Mouse (Mus musculus) liver, embryonic 14.5 days (tissue): ENCODE measurements around the gene Apbb2. TPM values are rescaled to one million over a fixed set of nuclear protein-coding genes. Genes with fewer than 3 reads are reported as not detected.

Source experiments
- ATAC-seq: fragments of 200-750 bp; cut with Nextera tagmentation; 2 replicates; pipeline ENCODE4 v1.8.0; 2017; ENCODE audit warnings: moderate number of reproducible peaks, mild to moderate bottlenecking, moderate library complexity; ENCODE audit not compliant: insufficient read depth
- DNase-seq, 3 experiments: peaks; one replicate each; pipeline ENCODE4 v3.0.0-alpha.2; 2012 to 2013; ENCODE audit warnings: low read depth in 3 of 3, low spot score in 3 of 3
- H3K27ac ChIP-seq: fragments of 300-500 bp; sonication (generic); 2 replicates; pipeline ENCODE4 v1.5.1; 2014; ENCODE audit warnings: moderate library complexity, mild to moderate bottlenecking, control low read depth, inconsistent platforms
- H3K27me3 ChIP-seq: fragments of 300-500 bp; sonication (generic); 2 replicates; pipeline ENCODE4 v1.6.1; 2014; ENCODE audit warnings: mild to moderate bottlenecking, low read length, moderate library complexity; ENCODE audit not compliant: control insufficient read depth, insufficient read depth
- H3K36me3 ChIP-seq: fragments of 300-500 bp; sonication (generic); replicated peaks from 2 replicates; pipeline ENCODE4 v1.6.1; 2014; ENCODE audit warnings: low read depth; ENCODE audit not compliant: control insufficient read depth, insufficient read depth
- H3K4me1 ChIP-seq, 2 experiments: fragments of 200-500 bp in 1 of 2; fragments of 300-500 bp in 1 of 2; sonication (generic) in 1 of 2; replicated peaks; 2 replicates each; pipeline ENCODE4 v1.6.1; 2012 to 2014; ENCODE audit warnings: antibody characterized with exemption in 1 of 2, inconsistent platforms in 1 of 2, low read length in 1 of 2; ENCODE audit not compliant: control insufficient read depth in 2 of 2, insufficient read depth in 2 of 2
- H3K4me2 ChIP-seq: fragments of 300-500 bp; sonication (generic); 2 replicates; pipeline ENCODE4 v1.6.1; 2014; ENCODE audit warnings: low read depth, mild to moderate bottlenecking, control low read depth, moderate library complexity
- H3K4me3 ChIP-seq, 2 experiments: fragments of 200-500 bp in 1 of 2; fragments of 300-500 bp in 1 of 2; sonication (generic) in 1 of 2; 2 replicates each; pipeline ENCODE4 v1.5.1; 2012 to 2014; ENCODE audit warnings: low read depth in 2 of 2, low read length in 2 of 2, mild to moderate bottlenecking in 2 of 2, control low read depth in 1 of 2, inconsistent platforms in 1 of 2, moderate library complexity in 1 of 2; ENCODE audit not compliant: insufficient read depth in 1 of 2
- H3K9ac ChIP-seq: fragments of 300-500 bp; sonication (generic); replicated peaks from 2 replicates; pipeline ENCODE4 v1.6.1; 2014; ENCODE audit warnings: mild to moderate bottlenecking, control low read depth, moderate library complexity
- H3K9me3 ChIP-seq: fragments of 300-500 bp; sonication (generic); 2 replicates; pipeline ENCODE4 v1.6.1; 2016; ENCODE audit warnings: low read length, mixed read lengths; ENCODE audit not compliant: control insufficient read depth
- CTCF ChIP-seq: IDR thresholded peaks from 2 replicates; pipeline ENCODE4 v1.5.1; 2016; ENCODE audit warnings: antibody characterized with exemption, low read depth, control low read depth
- EP300 ChIP-seq: IDR thresholded peaks from 2 replicates; pipeline ENCODE4 v1.6.1; 2016; ENCODE audit warnings: antibody characterized with exemption, low read depth
- WGBS: fragments of 180-500 bp; shearing (Covaris S2); extraction: QIAGEN DNeasy Blood & Tissue Kit; methylation state at CpG from one replicate; pipeline ENCODE4 v1.1.7; 2014; ENCODE audit not compliant: insufficient replicate concordance; 5-methylcytosine and 5-hydroxymethylcytosine counted together
- polyA plus RNA-seq, 2 experiments: library from polyadenylated mRNA; depleted of rRNA in 1 of 2; stranded (reverse) in 1 of 2; unstranded in 1 of 2; fragments of >200 nt; fragmentation: Nextera tagmentation in 1 of 2; extraction: Ambion mirVana in 1 of 2; gene quantifications; 2 replicates each; pipeline versions ENCODE4 v1.2.1 to v1.2.3; 2012 to 2014

Apbb2 gene
- polyA plus RNA-seq, 2 experiments, result 0.92 to 2.8 TPM

- Histone ChIP-seq H3K4me1 (no peaks in the 10 kb centered on the region), H3K4me2 (no peak overlapping the region), H3K27ac (no peak overlapping the region), H3K27me3 (no peaks in the 10 kb centered on the region), H3K36me3 (no peaks in the 10 kb centered on the region), H3K4me3 (no peak overlapping the region), H3K9ac (no peak overlapping the region), H3K9me3 (no peaks in the 10 kb centered on the region)
- ATAC-seq, result no peak
- DNase-seq, result no peak
- TF ChIP-seq CTCF (no peak), EP300 (no peak)
Observed at GRCm38 (mm10) chr5:66371131-66371530, 247.5 kb downstream of the Apbb2 start.

- no peaks in the 10 kb centered on the region for H3K36me3 ChIP-seq
- H3K9me3 ChIP-seq, result no peaks in the 10 kb centered on the region
- ATAC-seq, result no peak
- DNase-seq, result no peak
- H3K4me1 ChIP-seq, result no peaks in the 10 kb centered on the region
- TF ChIP-seq CTCF, result peak; percentile 91
- no peak for TF ChIP-seq EP300
- no peaks in the 10 kb centered on the region for H3K27me3 ChIP-seq
- no peak overlapping the region for H3K9ac ChIP-seq
- no peak overlapping the region for H3K4me3 ChIP-seq
- H3K27ac ChIP-seq, result no peak overlapping the region
- 31% methylated on average over 7 of the region's 7 CpGs for WGBS
- no peak overlapping the region for H3K4me2 ChIP-seq
Observed at GRCm38 (mm10) chr5:66368966-66369365, 249.6 kb downstream of the Apbb2 start.

- no peak overlapping the region for H3K4me2 ChIP-seq
- no peaks in the 10 kb centered on the region for H3K4me1 ChIP-seq
- WGBS, result 87% methylated on average over 11 of the region's 11 CpGs
Observed at GRCm38 (mm10) chr5:66367641-66368040, 250.9 kb downstream of the Apbb2 start.

GRCm38 (mm10) chr5:66363274-66364261 is 255.0 kb downstream of the Apbb2 start:
- no peak overlapping the region for H3K27ac ChIP-seq
- TF ChIP-seq EP300, result no peak
- no peak for TF ChIP-seq CTCF
- H3K4me3 ChIP-seq, result no peak overlapping the region
- WGBS, result 36% methylated on average over 18 of the region's 18 CpGs
- H3K9me3 ChIP-seq, result no peaks in the 10 kb centered on the region
- H3K9ac ChIP-seq, result no peak overlapping the region
- H3K4me2 ChIP-seq, result no peak overlapping the region
- no peaks in the 10 kb centered on the region for H3K4me1 ChIP-seq
- H3K27me3 ChIP-seq, result no peaks in the 10 kb centered on the region
- no peak for DNase-seq
- no peak for ATAC-seq
- H3K36me3 ChIP-seq, result no peaks in the 10 kb centered on the region

More at GRCm38 (mm10) chr5:66367641-66368040, 250.9 kb downstream of the Apbb2 start:
- TF ChIP-seq EP300, result no peak
- TF ChIP-seq CTCF, result no peak
- H3K27me3 ChIP-seq, result no peaks in the 10 kb centered on the region
- no peak overlapping the region for H3K27ac ChIP-seq
- no peaks in the 10 kb centered on the region for H3K36me3 ChIP-seq
- no peak overlapping the region for H3K9ac ChIP-seq
- DNase-seq (no peak), ATAC-seq (no peak)
- H3K9me3 ChIP-seq, result no peaks in the 10 kb centered on the region
- no peak overlapping the region for H3K4me3 ChIP-seq

- ATAC-seq (no peak), DNase-seq (no peak)
- Histone ChIP-seq H3K36me3 (no peaks in the 10 kb centered on the region), H3K27ac (no peak overlapping the region), H3K4me1 (no peaks in the 10 kb centered on the region), H3K27me3 (no peaks in the 10 kb centered on the region), H3K4me3 (no peak overlapping the region), H3K4me2 (no peak overlapping the region), H3K9me3 (no peaks in the 10 kb centered on the region), H3K9ac (no peak overlapping the region)
- TF ChIP-seq CTCF (no peak), EP300 (no peak)
- 75% methylated on average over 9 of the region's 9 CpGs for WGBS
Observed at GRCm38 (mm10) chr5:66360739-66361138, 257.8 kb downstream of the Apbb2 start.
